8 mouse cellular contexts compared by ENCODE assay signal in the genomic region with DNA sequence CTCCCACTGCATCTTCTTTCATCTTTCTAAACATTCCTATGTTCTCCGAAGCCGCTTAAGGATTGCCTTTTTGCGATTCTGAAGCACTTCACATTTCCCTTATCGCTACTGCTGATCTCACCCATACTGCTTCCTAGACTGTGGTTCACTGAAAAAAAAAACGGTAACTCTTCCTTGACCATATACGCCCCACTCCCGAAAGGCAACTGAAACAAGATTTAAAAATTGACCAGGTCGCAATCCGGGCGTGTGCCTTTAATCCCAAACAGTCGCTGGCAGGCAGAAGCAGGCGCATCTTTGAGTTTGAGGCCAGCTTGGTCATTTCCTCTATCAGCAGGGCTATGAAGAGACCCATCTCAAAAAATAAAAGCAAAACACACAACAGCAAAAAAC. TPM values are rescaled to one million over a fixed set of nuclear protein-coding genes. Genes with fewer than 3 reads are reported as not detected.
A peak's percentile ranks its signal among the peaks of the same experiment; 100 is the strongest.
DNase-seq lines count a peak whose midpoint lies in the region; ATAC-seq and TF ChIP-seq lines count a peak whose summit lies in the region.

No protein-coding gene starts in this region.

- H3K9ac ChIP-seq in forebrain, embryonic 12.5 days: peak overlapping the region; percentile 96
- peak overlapping the region; percentile 100 for H3K9ac ChIP-seq in intestine, embryonic 14.5 days (ENCODE audit: low read length)

- peaks cover 34% of the 10 kb centered on the region for H3K4me1 ChIP-seq in forebrain, embryonic 12.5 days
- peaks cover 25% of the 10 kb centered on the region for H3K4me1 ChIP-seq in intestine, embryonic 14.5 days (replicated peaks; ENCODE audit: control insufficient read depth, insufficient read depth, low read length)
- H3K4me1 ChIP-seq in spleen, adult 2 months (ENCODE audit: control insufficient read depth, insufficient read depth, insufficient read length): peaks cover 2% of the 10 kb centered on the region; the same call in 1 of the 2 replicates

- peak overlapping the region; percentile 57 for H3K4me2 ChIP-seq in forebrain, embryonic 12.5 days
- H3K4me2 ChIP-seq in intestine, embryonic 14.5 days (ENCODE audit: low read length): peak overlapping the region; percentile 75

- peak; percentile 28 for ATAC-seq in forebrain, embryonic 12.5 days (ENCODE audit: low FRiP score)
- peak; percentile 28; the same call in 1 of the 2 replicates for ATAC-seq in intestine, embryonic 14.5 days (replicated peaks; ENCODE audit: low FRiP score, low TSS enrichment, low read depth)
- peak; percentile 29 for ATAC-seq in megakaryocyte, adult 5-6 weeks (ENCODE audit: poor library complexity, severe bottlenecking)

- WGBS in forebrain, embryonic 12.5 days: 11% methylated on average over 12 of the region's 12 CpGs
- WGBS in intestine, embryonic 14.5 days: 4% methylated on average over 12 of the region's 12 CpGs
- under 1% methylated on average over 12 of the region's 12 CpGs for WGBS in spleen, adult 2 months

- no peak for TF ChIP-seq CTCF in spleen, adult 2 months (IDR thresholded peaks at IDR 0.05; ENCODE audit: extremely low read depth, insufficient read depth, insufficient read length, insufficient replicate concordance)

- H3K27me3 ChIP-seq in forebrain, embryonic 12.5 days: no peaks in the 10 kb centered on the region
- H3K27me3 ChIP-seq in intestine, embryonic 14.5 days (replicated peaks; ENCODE audit: control insufficient read depth, insufficient read depth, low read length): no peaks in the 10 kb centered on the region
- no peaks in the 10 kb centered on the region for H3K27me3 ChIP-seq in spleen, adult 2 months (ENCODE audit: control insufficient read depth, insufficient read depth, low read length)

- DNase-seq in adrenal gland, adult 18-20 months (ENCODE audit: low spot score in 2 of 2): peak; percentile 32 to 36
- DNase-seq in adrenal gland, adult (ENCODE audit: inconsistent age in 2 of 2, low spot score in 1 of 2): no peak
- peak; percentile 9 for DNase-seq in right cerebral cortex, adult 18-20 months
- no peak for DNase-seq in right cerebral cortex, postnatal 36 days (ENCODE audit: low spot score in 2 of 2)
- peak; percentile 72 for DNase-seq in intestine, embryonic 14.5 days (ENCODE audit: low spot score)
- peak in 1 of 2 experiments; percentile 8 for DNase-seq in spleen, adult 2 months (ENCODE audit: low read depth in 1 of 2, low spot score in 2 of 2)

- peak overlapping the region; percentile 94 for H3K4me3 ChIP-seq in forebrain, embryonic 12.5 days (replicated peaks)
- H3K4me3 ChIP-seq in intestine, embryonic 14.5 days (ENCODE audit: low read depth, low read length): peak overlapping the region; percentile 98
- H3K4me3 ChIP-seq in spleen, adult 2 months (ENCODE audit: extremely low read depth, insufficient read depth, insufficient read length): peak overlapping the region; percentile 94

- H3K36me3 ChIP-seq in forebrain, embryonic 12.5 days (replicated peaks): peaks cover 12% of the 10 kb centered on the region
- H3K36me3 ChIP-seq in intestine, embryonic 14.5 days (ENCODE audit: control insufficient read depth, insufficient read depth, low read length): peaks cover 22% of the 10 kb centered on the region
- H3K36me3 ChIP-seq in spleen, adult 2 months (ENCODE audit: control insufficient read depth, insufficient read depth, low read length): peaks cover 9% of the 10 kb centered on the region

- no peaks in the 10 kb centered on the region for H3K9me3 ChIP-seq in forebrain, embryonic 12.5 days
- no peaks in the 10 kb centered on the region for H3K9me3 ChIP-seq in intestine, embryonic 14.5 days (ENCODE audit: control insufficient read depth, low read length)

- H3K27ac ChIP-seq in forebrain, embryonic 12.5 days: peak overlapping the region; percentile 88
- H3K27ac ChIP-seq in intestine, embryonic 14.5 days (ENCODE audit: low read depth): peak overlapping the region; percentile 90
- H3K27ac ChIP-seq in spleen, adult 2 months (ENCODE audit: insufficient read depth, low read length): peak overlapping the region; percentile 96

- no peak for TF ChIP-seq POLR2A in spleen, adult 2 months (IDR thresholded peaks at IDR 0.05; ENCODE audit: low read depth, low read length)

RNA-seq across cellular contexts. Expression of gene Zfp207, which starts 0.5 kb away (rescaled TPM):
- 100 to 1,000 TPM; 115 to 123 TPM for total RNA-seq in adrenal gland, adult 18-20 months (2021)
- polyA plus RNA-seq in forebrain, embryonic 12.5 days (2016; fragmentation: Nextera tagmentation; extraction: Ambion mirVana): 296 and 310 TPM in 2 replicates
- polyA plus RNA-seq in intestine, embryonic 14.5 days (2014; fragmentation: Nextera tagmentation; extraction: Ambion mirVana): 223 and 250 TPM in 2 replicates
- 350 and 374 TPM in 2 replicates for total RNA-seq in megakaryocyte, adult 5-6 weeks (2015)
- 194 and 212 TPM in 2 replicates for total RNA-seq in megakaryocyte, adult 5-6 weeks (2017)
- polyA plus RNA-seq in spleen, adult 2 months (2012; rRNA removed): 64.0 and 67.3 TPM in 2 replicates

RNA-seq across cellular contexts. Expression of gene 5730455P16Rik, which starts 4.8 kb away (rescaled TPM):
- total RNA-seq in adrenal gland, adult 18-20 months (2021): 10 to 100 TPM; 13.6 to 15.9 TPM
- polyA plus RNA-seq in forebrain, embryonic 12.5 days (2016; fragmentation: Nextera tagmentation; extraction: Ambion mirVana): 30.0 and 31.4 TPM in 2 replicates
- 17.3 and 20.0 TPM in 2 replicates for polyA plus RNA-seq in intestine, embryonic 14.5 days (2014; fragmentation: Nextera tagmentation; extraction: Ambion mirVana)
- total RNA-seq in megakaryocyte, adult 5-6 weeks (2015): 3.9 and 4.1 TPM in 2 replicates
- total RNA-seq in megakaryocyte, adult 5-6 weeks (2017): 6.0 and 7.5 TPM in 2 replicates
- 3.5 and 4.7 TPM in 2 replicates for polyA plus RNA-seq in spleen, adult 2 months (2012; rRNA removed)

RNA-seq across cellular contexts. Expression of gene Psmd11, which starts 45.8 kb away (rescaled TPM):
- 100 to 1,000 TPM; 142 to 151 TPM for total RNA-seq in adrenal gland, adult 18-20 months (2021)
- polyA plus RNA-seq in forebrain, embryonic 12.5 days (2016; fragmentation: Nextera tagmentation; extraction: Ambion mirVana): 378 and 397 TPM in 2 replicates
- polyA plus RNA-seq in intestine, embryonic 14.5 days (2014; fragmentation: Nextera tagmentation; extraction: Ambion mirVana): 275 and 293 TPM in 2 replicates
- 62.0 and 67.1 TPM in 2 replicates for total RNA-seq in megakaryocyte, adult 5-6 weeks (2015)
- 38.8 and 73.4 TPM in 2 replicates for total RNA-seq in megakaryocyte, adult 5-6 weeks (2017)
- 21.3 and 36.0 TPM in 2 replicates for polyA plus RNA-seq in spleen, adult 2 months (2012; rRNA removed)

Comparison
In these comparisons a context has a peak if more than half of its experiments do, and no peak if none do; other contexts are left out.
1. DNase-seq: peak in adrenal gland, adult 18-20 months (2 of 2), right cerebral cortex, adult 18-20 months (single experiment) and intestine, embryonic 14.5 days (single experiment); none in adrenal gland, adult (0 of 2) and right cerebral cortex, postnatal 36 days (0 of 2).
2. Peak in every context shown above with its lines, with median percentiles within 50 percentile points of each other: ATAC-seq, H3K27ac ChIP-seq and H3K4me3 ChIP-seq.